Mouse (Mus musculus): Measurements from ENCODE around the gene Lbh. TPM values are rescaled to one million over a fixed set of nuclear protein-coding genes. Genes with fewer than 3 reads are reported as not detected.

Gene Lbh
- polyA plus RNA-seq, 1 experiment from 2014 or later: 8.6 TPM

DNA sequence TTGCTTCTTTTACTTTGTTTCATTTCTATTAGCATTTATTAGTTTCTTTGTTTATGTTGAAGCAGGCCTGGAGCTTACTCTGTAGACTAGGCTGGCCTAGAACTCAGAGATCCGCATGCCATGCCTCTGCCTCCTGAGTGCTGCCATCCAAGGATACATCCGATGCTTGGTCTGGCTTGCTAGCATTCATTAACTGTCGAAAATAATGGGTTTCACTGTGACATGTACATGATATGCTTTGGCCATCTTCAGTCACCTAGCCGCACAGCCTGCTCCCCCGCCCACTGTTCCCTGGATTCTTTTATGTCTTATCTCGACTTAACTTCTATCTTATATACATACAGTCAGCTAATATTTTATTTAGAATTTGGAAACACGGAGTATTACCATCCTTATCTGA lies 21.0 kb upstream of the Lbh start:
- 91% methylated on average over 7 of the region's 7 CpGs for WGBS
- H3K4me2 ChIP-seq (replicated peaks; ENCODE audit: low read depth, low read length): no peak overlapping the region
- ATAC-seq (ENCODE audit: low FRiP score): no peak
- H3K27ac ChIP-seq (ENCODE audit: low read depth, low read length): no peak overlapping the region
- H3K36me3 ChIP-seq (ENCODE audit: control insufficient read depth, insufficient read depth, low read length): no peaks in the 10 kb centered on the region
- no peaks in the 10 kb centered on the region for H3K9me3 ChIP-seq (ENCODE audit: control insufficient read depth, low read length)
- no peak overlapping the region for H3K4me3 ChIP-seq (ENCODE audit: low read depth, low read length)
- no peaks in the 10 kb centered on the region for H3K4me1 ChIP-seq (replicated peaks; ENCODE audit: control insufficient read depth, insufficient read depth, low read length)
- no peak overlapping the region for H3K9ac ChIP-seq (ENCODE audit: low read depth, low read length)
- no peak for DNase-seq (ENCODE audit: low spot score)
- H3K27me3 ChIP-seq (ENCODE audit: control insufficient read depth, insufficient read depth, low read length): no peaks in the 10 kb centered on the region

DNA sequence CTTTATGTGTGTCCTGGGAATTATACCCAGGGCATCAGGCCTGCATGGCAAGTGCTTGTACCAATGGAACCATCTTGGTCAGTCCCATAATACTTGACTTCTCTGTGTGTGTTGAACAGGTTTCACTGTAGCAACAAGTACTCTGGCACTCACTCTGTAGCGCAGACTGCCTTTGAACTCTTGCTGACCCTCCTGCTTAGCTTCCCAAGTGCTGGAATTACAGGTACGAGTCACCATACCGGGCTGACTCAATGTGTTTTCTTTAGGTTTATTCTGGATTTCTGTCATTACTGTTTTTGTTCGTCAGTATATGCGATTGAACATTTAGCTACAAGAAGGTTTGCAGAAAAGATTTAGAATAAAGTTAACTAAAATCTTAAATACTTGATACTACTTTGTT lies 20.1 kb upstream of the Lbh start:
- H3K9ac ChIP-seq (ENCODE audit: low read depth, low read length): no peak overlapping the region
- DNase-seq (ENCODE audit: low spot score): no peak
- no peaks in the 10 kb centered on the region for H3K27me3 ChIP-seq (ENCODE audit: control insufficient read depth, insufficient read depth, low read length)
- no peak for ATAC-seq (ENCODE audit: low FRiP score)
- no peak overlapping the region for H3K27ac ChIP-seq (ENCODE audit: low read depth, low read length)
- H3K9me3 ChIP-seq (ENCODE audit: control insufficient read depth, low read length): no peaks in the 10 kb centered on the region
- no peaks in the 10 kb centered on the region for H3K36me3 ChIP-seq (ENCODE audit: control insufficient read depth, insufficient read depth, low read length)
- no peak overlapping the region for H3K4me2 ChIP-seq (replicated peaks; ENCODE audit: low read depth, low read length)
- H3K4me1 ChIP-seq (replicated peaks; ENCODE audit: control insufficient read depth, insufficient read depth, low read length): no peaks in the 10 kb centered on the region
- 91% methylated on average over 5 of the region's 5 CpGs for WGBS
- H3K4me3 ChIP-seq (ENCODE audit: low read depth, low read length): no peak overlapping the region

DNA sequence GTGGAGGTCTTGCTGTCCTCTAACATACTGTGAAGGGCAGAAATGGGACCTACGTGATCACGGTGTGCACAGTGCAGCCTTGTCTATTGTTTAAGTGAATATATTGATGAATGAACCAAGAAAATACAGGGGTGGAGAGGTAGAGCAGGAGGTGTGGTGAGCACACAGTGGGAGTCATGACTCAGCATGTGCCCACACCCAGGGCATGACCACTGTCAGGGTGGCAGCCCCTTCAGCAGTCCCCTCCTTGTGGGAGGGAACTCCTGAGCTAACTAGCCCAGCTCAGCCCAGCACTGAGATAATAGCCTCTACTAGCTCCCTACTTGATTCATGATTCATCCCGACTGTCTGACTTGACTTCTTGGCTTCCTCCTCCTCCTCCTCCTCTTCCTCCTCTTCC lies 19.3 kb upstream of the Lbh start:
- H3K9ac ChIP-seq (ENCODE audit: low read depth, low read length): no peak overlapping the region
- no peaks in the 10 kb centered on the region for H3K9me3 ChIP-seq (ENCODE audit: control insufficient read depth, low read length)
- H3K36me3 ChIP-seq (ENCODE audit: control insufficient read depth, insufficient read depth, low read length): no peaks in the 10 kb centered on the region
- 58% methylated on average over 3 of the region's 3 CpGs for WGBS
- DNase-seq (ENCODE audit: low spot score): no peak
- no peak overlapping the region for H3K4me3 ChIP-seq (ENCODE audit: low read depth, low read length)
- H3K27ac ChIP-seq (ENCODE audit: low read depth, low read length): no peak overlapping the region
- H3K4me2 ChIP-seq (replicated peaks; ENCODE audit: low read depth, low read length): no peak overlapping the region
- H3K4me1 ChIP-seq (replicated peaks; ENCODE audit: control insufficient read depth, insufficient read depth, low read length): no peaks in the 10 kb centered on the region
- no peaks in the 10 kb centered on the region for H3K27me3 ChIP-seq (ENCODE audit: control insufficient read depth, insufficient read depth, low read length)
- no peak for ATAC-seq (ENCODE audit: low FRiP score)

GRCm38 (mm10) chr17:72901021-72901420 lies 17.1 kb upstream of the Lbh start:
- Histone ChIP-seq H3K4me1 (replicated peaks; ENCODE audit: control insufficient read depth, insufficient read depth, low read length) (no peaks in the 10 kb centered on the region), H3K9ac (ENCODE audit: low read depth, low read length) (no peak overlapping the region), H3K27ac (ENCODE audit: low read depth, low read length) (no peak overlapping the region), H3K4me2 (replicated peaks; ENCODE audit: low read depth, low read length) (no peak overlapping the region), H3K9me3 (ENCODE audit: control insufficient read depth, low read length) (no peaks in the 10 kb centered on the region), H3K4me3 (ENCODE audit: low read depth, low read length) (no peak overlapping the region), H3K27me3 (ENCODE audit: control insufficient read depth, insufficient read depth, low read length) (no peaks in the 10 kb centered on the region), H3K36me3 (ENCODE audit: control insufficient read depth, insufficient read depth, low read length) (no peaks in the 10 kb centered on the region)
- ATAC-seq (ENCODE audit: low FRiP score): no peak
- DNase-seq (ENCODE audit: low spot score): no peak
- 90% methylated on average over 6 of the region's 6 CpGs for WGBS

- ATAC-seq (ENCODE audit: low FRiP score) (no peak), DNase-seq (ENCODE audit: low spot score) (no peak)
Measured at GRCm38 (mm10) chr17:72901705-72902104, 16.4 kb upstream of the Lbh start.

GRCm38 (mm10) chr17:72903321-72903720 lies 14.8 kb upstream of the Lbh start:
- Histone ChIP-seq H3K27ac (ENCODE audit: low read depth, low read length) (no peak overlapping the region), H3K4me2 (replicated peaks; ENCODE audit: low read depth, low read length) (no peak overlapping the region), H3K4me3 (ENCODE audit: low read depth, low read length) (no peak overlapping the region), H3K4me1 (replicated peaks; ENCODE audit: control insufficient read depth, insufficient read depth, low read length) (no peaks in the 10 kb centered on the region), H3K27me3 (ENCODE audit: control insufficient read depth, insufficient read depth, low read length) (no peaks in the 10 kb centered on the region), H3K36me3 (ENCODE audit: control insufficient read depth, insufficient read depth, low read length) (no peaks in the 10 kb centered on the region), H3K9me3 (ENCODE audit: control insufficient read depth, low read length) (no peaks in the 10 kb centered on the region), H3K9ac (ENCODE audit: low read depth, low read length) (no peak overlapping the region)
- ATAC-seq (ENCODE audit: low FRiP score): no peak
- 90% methylated on average over 5 of the region's 5 CpGs for WGBS
- DNase-seq (ENCODE audit: low spot score): no peak

More at GRCm38 (mm10) chr17:72901705-72902104, 16.4 kb upstream of the Lbh start:
- WGBS: 86% methylated on average over 4 of the region's 4 CpGs
- H3K27ac ChIP-seq (ENCODE audit: low read depth, low read length): no peak overlapping the region
- H3K9me3 ChIP-seq (ENCODE audit: control insufficient read depth, low read length): no peaks in the 10 kb centered on the region
- H3K9ac ChIP-seq (ENCODE audit: low read depth, low read length): no peak overlapping the region
- H3K27me3 ChIP-seq (ENCODE audit: control insufficient read depth, insufficient read depth, low read length): no peaks in the 10 kb centered on the region
- H3K36me3 ChIP-seq (ENCODE audit: control insufficient read depth, insufficient read depth, low read length): no peaks in the 10 kb centered on the region
- no peaks in the 10 kb centered on the region for H3K4me1 ChIP-seq (replicated peaks; ENCODE audit: control insufficient read depth, insufficient read depth, low read length)
- H3K4me3 ChIP-seq (ENCODE audit: low read depth, low read length): no peak overlapping the region
- no peak overlapping the region for H3K4me2 ChIP-seq (replicated peaks; ENCODE audit: low read depth, low read length)

- H3K27ac ChIP-seq (ENCODE audit: low read depth, low read length): no peak overlapping the region
- H3K4me2 ChIP-seq (replicated peaks; ENCODE audit: low read depth, low read length): no peak overlapping the region
- ATAC-seq (ENCODE audit: low FRiP score): no peak
- 83% methylated on average over 9 of the region's 9 CpGs for WGBS
- H3K9ac ChIP-seq (ENCODE audit: low read depth, low read length): no peak overlapping the region
- no peaks in the 10 kb centered on the region for H3K9me3 ChIP-seq (ENCODE audit: control insufficient read depth, low read length)
- no peaks in the 10 kb centered on the region for H3K27me3 ChIP-seq (ENCODE audit: control insufficient read depth, insufficient read depth, low read length)
- DNase-seq (ENCODE audit: low spot score): no peak
- H3K4me3 ChIP-seq (ENCODE audit: low read depth, low read length): no peak overlapping the region
- no peaks in the 10 kb centered on the region for H3K4me1 ChIP-seq (replicated peaks; ENCODE audit: control insufficient read depth, insufficient read depth, low read length)
- H3K36me3 ChIP-seq (ENCODE audit: control insufficient read depth, insufficient read depth, low read length): no peaks in the 10 kb centered on the region
Measured at GRCm38 (mm10) chr17:72903921-72904421, 14.1 kb upstream of the Lbh start.

GRCm38 (mm10) chr17:72904873-72905272 lies 13.2 kb upstream of the Lbh start:
- H3K27me3 ChIP-seq (ENCODE audit: control insufficient read depth, insufficient read depth, low read length): no peaks in the 10 kb centered on the region
- DNase-seq (ENCODE audit: low spot score): no peak
- H3K4me1 ChIP-seq (replicated peaks; ENCODE audit: control insufficient read depth, insufficient read depth, low read length): no peaks in the 10 kb centered on the region
- no peaks in the 10 kb centered on the region for H3K36me3 ChIP-seq (ENCODE audit: control insufficient read depth, insufficient read depth, low read length)
- H3K4me2 ChIP-seq (replicated peaks; ENCODE audit: low read depth, low read length): no peak overlapping the region
- ATAC-seq (ENCODE audit: low FRiP score): no peak
- no peaks in the 10 kb centered on the region for H3K9me3 ChIP-seq (ENCODE audit: control insufficient read depth, low read length)
- no peak overlapping the region for H3K4me3 ChIP-seq (ENCODE audit: low read depth, low read length)
- H3K27ac ChIP-seq (ENCODE audit: low read depth, low read length): no peak overlapping the region
- H3K9ac ChIP-seq (ENCODE audit: low read depth, low read length): no peak overlapping the region
- WGBS: 83% methylated on average over 7 of the region's 7 CpGs

- H3K27me3 ChIP-seq (ENCODE audit: control insufficient read depth, insufficient read depth, low read length): no peaks in the 10 kb centered on the region
- no peaks in the 10 kb centered on the region for H3K9me3 ChIP-seq (ENCODE audit: control insufficient read depth, low read length)
- H3K4me1 ChIP-seq (replicated peaks; ENCODE audit: control insufficient read depth, insufficient read depth, low read length): no peaks in the 10 kb centered on the region
- no peak for ATAC-seq (ENCODE audit: low FRiP score)
- H3K36me3 ChIP-seq (ENCODE audit: control insufficient read depth, insufficient read depth, low read length): no peaks in the 10 kb centered on the region
- no peak overlapping the region for H3K9ac ChIP-seq (ENCODE audit: low read depth, low read length)
- no peak overlapping the region for H3K4me2 ChIP-seq (replicated peaks; ENCODE audit: low read depth, low read length)
- 74% methylated on average over 10 of the region's 10 CpGs for WGBS
- H3K27ac ChIP-seq (ENCODE audit: low read depth, low read length): no peak overlapping the region
- H3K4me3 ChIP-seq (ENCODE audit: low read depth, low read length): no peak overlapping the region
- DNase-seq (ENCODE audit: low spot score): no peak
Measured at GRCm38 (mm10) chr17:72906231-72906896, 11.7 kb upstream of the Lbh start.

Data from hindbrain, embryonic 11.5 days (tissue).